Mouse (Mus musculus) CH12F3 (cell line): ENCODE measurements around the gene Nav1.

Experiments
- in situ Hi-C: fragments of 300-500 bp; cut with MboI; formaldehyde crosslinking; loops from 2 replicates; pipeline ENCODE4 v1.14.3; 2020; ENCODE audit warnings: low sequenced_read_pairs

The Nav1 gene

DNA sequence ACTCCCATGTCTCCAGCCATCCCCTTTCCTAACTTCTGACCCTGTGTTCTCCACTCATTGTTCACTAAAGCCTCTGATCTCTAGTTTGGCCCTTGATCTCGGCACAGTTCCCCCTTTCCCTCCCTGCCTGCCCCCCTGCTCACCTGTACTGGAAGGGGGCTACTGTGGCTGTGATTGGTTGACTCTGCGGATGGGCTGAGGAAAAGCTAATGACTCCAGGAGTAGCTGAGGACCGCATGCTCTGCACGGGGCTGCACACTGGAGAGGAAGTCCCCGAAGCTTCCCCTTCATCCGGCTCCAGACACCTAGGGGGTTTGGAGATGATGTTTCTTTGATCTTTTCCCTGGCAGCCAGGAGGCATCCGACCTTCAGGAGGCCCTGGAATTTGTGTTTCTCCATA is at the start of gene Nav1:
Nav1 (minus strand) TSS at position 277 of the 400 bp plus-strand sequence.
- in situ Hi-C loops = no loop called here

DNA sequence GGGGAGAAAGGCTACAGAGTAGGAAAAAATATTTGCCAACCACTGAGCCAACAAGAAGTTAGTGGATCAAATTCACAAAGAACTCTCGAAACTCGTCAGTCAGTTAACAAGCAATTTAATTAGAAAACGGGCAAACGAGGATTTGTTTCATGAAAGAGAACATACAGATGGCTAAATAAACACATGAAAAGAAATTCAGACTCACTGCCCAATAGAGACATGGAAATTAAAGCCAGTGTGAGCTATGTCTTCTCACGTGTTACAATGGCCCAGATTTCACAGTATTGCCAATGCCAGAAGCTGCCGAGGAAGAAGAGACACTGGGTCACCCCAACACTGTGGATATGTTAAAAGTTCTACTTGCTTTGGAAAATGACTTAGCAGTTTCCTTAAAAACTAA is 46.8 kb upstream of the Nav1 start:
- in situ Hi-C loops = no loop called here

GRCm38 (mm10) chr1:135645459-135646195 is 38.5 kb upstream of the Nav1 start:
- in situ Hi-C loops = no loop called here

GRCm38 (mm10) chr1:135644110-135644509 is 37.0 kb upstream of the Nav1 start:
- in situ Hi-C loops = no loop called here

GRCm38 (mm10) chr1:135643691-135644090 is 36.6 kb upstream of the Nav1 start:
- in situ Hi-C loops = no loop called here

GRCm38 (mm10) chr1:135639853-135640252 is 32.8 kb upstream of the Nav1 start:
- in situ Hi-C loops = no loop called here

DNA sequence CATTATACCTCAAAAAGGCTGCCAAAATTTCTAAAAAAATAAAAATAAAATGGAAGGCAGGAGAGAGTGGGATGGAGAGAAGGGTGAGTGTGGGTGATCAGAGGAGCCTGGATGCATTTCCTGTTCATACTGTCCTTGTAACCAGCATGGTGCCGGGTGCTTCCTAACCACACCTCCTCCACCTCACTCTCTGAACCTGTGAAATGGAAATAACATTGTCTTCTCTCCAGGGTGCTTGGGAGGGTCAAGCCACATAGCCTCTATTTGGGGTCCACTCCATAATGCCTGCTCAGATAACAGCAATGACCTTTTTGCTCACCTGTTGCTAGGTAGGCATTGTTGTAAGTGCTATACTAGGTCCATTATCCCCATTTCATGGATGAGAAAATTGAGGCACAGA is 32.0 kb upstream of the Nav1 start:
- in situ Hi-C loops = no loop called here

DNA sequence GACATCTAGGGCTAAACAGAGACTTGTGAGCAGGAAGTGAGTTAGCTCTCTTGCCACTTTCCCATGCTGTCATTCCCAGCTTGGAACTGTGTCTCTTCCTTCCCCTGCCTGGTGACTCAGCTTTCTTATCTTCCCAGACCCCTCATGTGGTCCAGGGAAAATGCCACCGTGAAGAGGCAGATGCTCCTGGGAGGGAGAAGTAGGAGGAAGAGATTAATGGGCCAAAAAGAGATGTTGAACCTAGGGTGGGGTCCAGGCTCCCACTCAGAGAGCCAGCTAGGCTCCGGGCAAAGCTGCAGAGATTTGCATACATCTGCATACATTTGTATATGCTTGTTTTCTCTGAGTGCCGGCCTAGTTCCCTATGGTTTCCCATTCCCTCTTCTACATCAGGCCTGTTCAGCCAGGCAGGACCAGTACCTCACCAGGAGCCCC is 30.5 kb upstream of the Nav1 start:
- in situ Hi-C loops = no loop called here

GRCm38 (mm10) chr1:135636111-135636511 is 29.0 kb upstream of the Nav1 start:
- in situ Hi-C loops = no loop called here

DNA sequence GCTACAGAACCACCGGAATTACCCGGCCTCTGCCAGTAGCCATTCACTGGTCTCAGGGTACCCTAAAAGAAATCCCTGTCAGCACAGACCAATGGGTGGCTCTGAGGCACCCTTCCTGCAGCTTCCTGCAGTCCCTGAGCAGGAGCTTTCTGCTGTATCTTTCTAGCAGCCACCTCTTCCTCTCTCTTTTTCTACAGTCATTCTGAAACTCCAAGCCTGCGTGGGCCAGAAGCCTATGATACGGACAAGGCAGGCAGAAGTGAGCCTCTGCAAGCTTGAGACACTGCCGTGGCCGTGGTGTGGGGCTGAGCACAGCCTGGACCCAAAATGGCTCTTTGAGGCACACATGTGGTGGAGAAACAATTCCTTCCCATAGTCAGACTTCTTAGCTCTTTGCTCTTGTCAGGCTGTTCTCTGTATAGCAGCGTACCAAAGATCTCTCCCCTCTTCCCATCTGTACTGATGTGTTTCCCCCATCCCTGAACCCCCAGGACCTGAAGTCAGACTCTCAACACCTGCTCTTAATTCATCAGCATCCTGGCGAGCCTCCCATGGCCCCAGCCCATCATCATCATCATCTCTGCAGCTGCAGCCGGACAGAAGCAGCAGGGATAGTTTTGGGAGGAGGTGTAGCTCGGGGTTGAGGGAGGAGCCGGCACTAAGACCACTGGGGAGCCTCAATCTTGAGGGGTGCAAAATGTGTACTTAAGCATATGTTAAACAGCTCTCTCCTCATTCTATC is 28.4 kb upstream of the Nav1 start:
- in situ Hi-C loops = no loop called here

GRCm38 (mm10) chr1:135634791-135635190 is 27.7 kb upstream of the Nav1 start:
- in situ Hi-C loops = no loop called here

DNA sequence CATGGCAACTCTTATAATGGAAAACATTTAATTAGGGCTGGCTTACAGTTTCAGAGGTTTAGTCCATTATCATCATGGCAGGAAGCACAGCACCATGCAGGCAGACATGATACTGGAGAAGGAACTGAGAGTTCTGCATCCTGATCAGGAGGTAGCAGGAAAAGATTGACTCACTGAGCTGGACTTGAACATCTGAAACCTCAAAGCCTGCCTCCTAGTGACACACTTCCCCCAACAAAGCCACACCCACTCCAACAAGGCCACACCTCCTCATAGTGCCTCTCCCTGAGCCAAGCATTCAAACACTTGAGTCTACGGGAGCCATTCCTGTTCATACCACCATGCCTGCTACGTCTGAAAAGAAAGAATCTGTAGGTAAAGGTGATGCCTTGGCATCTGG is 26.8 kb upstream of the Nav1 start:
- in situ Hi-C loops = no loop called here

GRCm38 (mm10) chr1:135633478-135633877 is 26.4 kb upstream of the Nav1 start:
- in situ Hi-C loops = no loop called here

DNA sequence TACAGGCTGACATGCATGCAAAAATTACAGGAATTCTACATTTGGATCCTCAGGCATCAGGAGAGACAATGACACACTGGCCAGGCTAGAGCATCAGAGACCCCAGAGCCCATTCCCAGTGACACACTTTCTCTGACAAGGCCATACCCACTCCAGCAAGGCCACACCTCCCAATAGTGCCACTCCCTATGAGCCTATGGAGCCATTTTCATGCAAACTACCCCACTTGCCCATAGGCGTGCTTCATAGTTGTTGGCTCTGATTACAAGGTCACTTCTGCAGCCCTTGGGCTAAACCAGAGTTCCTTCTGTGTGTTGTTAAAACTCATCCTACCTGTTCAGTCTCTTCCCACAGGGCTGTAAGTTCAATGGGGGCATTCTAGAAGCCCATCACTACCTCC is 25.1 kb upstream of the Nav1 start:
- in situ Hi-C loops = no loop called here

- in situ Hi-C loops = no loop called here
Measured at GRCm38 (mm10) chr1:135631515-135631914, 24.4 kb upstream of the Nav1 start.

DNA sequence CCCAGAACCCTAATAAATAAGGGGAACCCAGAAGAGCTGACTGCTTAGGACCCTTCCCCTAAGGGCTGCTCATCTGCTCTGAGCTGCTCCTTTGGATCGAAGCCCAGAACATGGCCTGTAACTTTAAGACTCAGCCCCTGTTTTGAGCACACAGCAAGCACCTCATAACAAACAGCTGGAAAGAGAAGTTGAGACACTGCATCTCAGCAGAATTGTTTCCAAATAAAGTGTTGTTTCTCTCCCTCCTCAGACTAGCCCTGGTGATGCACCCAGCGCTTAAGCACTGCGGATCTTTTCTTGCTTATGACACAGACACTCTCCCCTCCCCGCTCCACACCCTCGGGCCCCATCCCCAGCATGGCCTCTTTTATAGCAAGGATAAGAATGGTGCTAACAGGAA is 22.8 kb upstream of the Nav1 start:
- in situ Hi-C loops = no loop called here

- in situ Hi-C loops = no loop called here
Measured at GRCm38 (mm10) chr1:135626218-135626617, 19.1 kb upstream of the Nav1 start.

- in situ Hi-C loops = no loop called here
Measured at GRCm38 (mm10) chr1:135625741-135626140, 18.6 kb upstream of the Nav1 start.

DNA sequence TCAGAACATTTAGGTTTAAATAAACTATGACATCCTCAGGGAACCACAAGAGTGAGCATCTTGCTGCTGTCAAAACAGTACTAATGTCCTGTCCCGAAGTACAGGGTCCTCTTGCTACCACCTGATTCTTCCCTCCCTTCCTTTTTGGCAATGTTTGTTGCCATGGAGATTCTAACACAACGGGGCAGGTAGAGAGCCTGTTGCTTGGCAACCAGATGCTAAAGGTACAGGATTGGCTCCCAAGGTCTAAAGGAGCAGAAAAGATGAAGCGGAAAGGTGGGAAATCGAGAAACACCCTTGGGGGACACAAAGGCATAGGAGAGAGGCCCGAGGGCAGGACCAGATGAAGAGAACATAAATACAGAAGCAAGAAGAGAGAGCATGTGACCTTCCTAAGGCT is 17.6 kb upstream of the Nav1 start:
- in situ Hi-C loops = no loop called here

- in situ Hi-C loops = no loop called here
Measured at GRCm38 (mm10) chr1:135623136-135623535, 16.0 kb upstream of the Nav1 start.

- in situ Hi-C loops = no loop called here
Measured at GRCm38 (mm10) chr1:135621307-135621706, 14.2 kb upstream of the Nav1 start.

- in situ Hi-C loops = no loop called here
Measured at GRCm38 (mm10) chr1:135619932-135620391, 12.9 kb upstream of the Nav1 start.
